Mouse (Mus musculus): Measurements from ENCODE around the gene Tmem269.

The Tmem269 gene

GRCm38 (mm10) chr4:119218169-119218568 lies at the start of gene Tmem269:
Tmem269 (minus strand) TSS chr4:119218217.
- DNase-seq (ENCODE audit: low read depth, low spot score): no peak

- no peak for DNase-seq (ENCODE audit: low read depth, low spot score)
These were observed 48.6 kb upstream of the Tmem269 start for GRCm38 (mm10) chr4:119266606-119267005.

GRCm38 (mm10) chr4:119263459-119263858 lies 45.4 kb upstream of the Tmem269 start:
- DNase-seq (ENCODE audit: low read depth, low spot score): no peak

GRCm38 (mm10) chr4:119262483-119262882 lies 44.5 kb upstream of the Tmem269 start:
- no peak for DNase-seq (ENCODE audit: low read depth, low spot score)

- DNase-seq (ENCODE audit: low read depth, low spot score): no peak
These were observed 43.2 kb upstream of the Tmem269 start for GRCm38 (mm10) chr4:119261087-119261713.

- DNase-seq (ENCODE audit: low read depth, low spot score): no peak
These were observed 41.6 kb upstream of the Tmem269 start for GRCm38 (mm10) chr4:119259344-119260254.

- DNase-seq (ENCODE audit: low read depth, low spot score): no peak
These were observed 39.1 kb upstream of the Tmem269 start for GRCm38 (mm10) chr4:119257083-119257482.

- no peak for DNase-seq (ENCODE audit: low read depth, low spot score)
These were observed 37.3 kb upstream of the Tmem269 start, which contains the start of gene Cldn19 for GRCm38 (mm10) chr4:119255351-119255750. Cldn19 (plus strand) TSS chr4:119255414.

- DNase-seq (ENCODE audit: low read depth, low spot score): no peak
These were observed 36.1 kb upstream of the Tmem269 start for GRCm38 (mm10) chr4:119254012-119254618.

- DNase-seq (ENCODE audit: low read depth, low spot score): no peak
These were observed 34.2 kb upstream of the Tmem269 start for GRCm38 (mm10) chr4:119252025-119252808.

GRCm38 (mm10) chr4:119248407-119248965 lies 30.5 kb upstream of the Tmem269 start:
- no peak for DNase-seq (ENCODE audit: low read depth, low spot score)

- DNase-seq (ENCODE audit: low read depth, low spot score): peak; percentile 48
These were observed 29.6 kb upstream of the Tmem269 start for GRCm38 (mm10) chr4:119247462-119248235.

- no peak for DNase-seq (ENCODE audit: low read depth, low spot score)
These were observed 28.7 kb upstream of the Tmem269 start for GRCm38 (mm10) chr4:119246688-119247225.

GRCm38 (mm10) chr4:119245961-119246360 lies 27.9 kb upstream of the Tmem269 start:
- no peak for DNase-seq (ENCODE audit: low read depth, low spot score)

GRCm38 (mm10) chr4:119245556-119245955 lies 27.5 kb upstream of the Tmem269 start:
- no peak for DNase-seq (ENCODE audit: low read depth, low spot score)

- no peak for DNase-seq (ENCODE audit: low read depth, low spot score)
These were observed 26.6 kb upstream of the Tmem269 start for GRCm38 (mm10) chr4:119244468-119245240.

- DNase-seq (ENCODE audit: low read depth, low spot score): no peak
These were observed 24.6 kb upstream of the Tmem269 start for GRCm38 (mm10) chr4:119242571-119242970.

GRCm38 (mm10) chr4:119241664-119242063 lies 23.6 kb upstream of the Tmem269 start:
- DNase-seq (ENCODE audit: low read depth, low spot score): no peak

- peak; percentile 86 for DNase-seq (ENCODE audit: low read depth, low spot score)
These were observed 21.2 kb upstream of the Tmem269 start for GRCm38 (mm10) chr4:119239181-119239682.
